In genomic region chr5:31787201-31787600, GRCm38 (mm10) we compare ENCODE assay signal across 11 mouse cellular contexts.
"Had no signal": no experiment of that assay in that cellular context is flagged by ENCODE, and none has a peak within 500 bp of the region (broad histone marks: within the 10 kb centered on the region; RNA-seq: fewer than 3 reads in every experiment).

No protein-coding gene starts in this region.

- H3K4me3 ChIP-seq: limb, embryonic 15.5 days; liver, embryonic 13.5 days; midbrain, embryonic 13.5 days; neural tube, embryonic 12.5 days had no signal

- ATAC-seq: liver, postnatal 0 days; midbrain, embryonic 13.5 days had no signal

- H3K4me1 ChIP-seq: limb, embryonic 15.5 days; liver, embryonic 13.5 days; midbrain, embryonic 13.5 days; neural tube, embryonic 12.5 days had no signal

- H3K9me3 ChIP-seq: limb, embryonic 15.5 days; liver, embryonic 13.5 days; midbrain, embryonic 13.5 days; neural tube, embryonic 12.5 days had no signal

- H3K36me3 ChIP-seq: limb, embryonic 15.5 days; liver, embryonic 13.5 days; midbrain, embryonic 13.5 days; neural tube, embryonic 12.5 days had no signal

- H3K9ac ChIP-seq: limb, embryonic 15.5 days; liver, embryonic 13.5 days; liver, postnatal 0 days; midbrain, embryonic 13.5 days; neural tube, embryonic 12.5 days had no signal

- H3K27me3 ChIP-seq: limb, embryonic 15.5 days; liver, embryonic 13.5 days; midbrain, embryonic 13.5 days; neural tube, embryonic 12.5 days had no signal

- DNase-seq: kidney, postnatal 36 days; layer of hippocampus, adult 9-11 months; layer of hippocampus, postnatal 36 days; liver, embryonic 13.5 days; liver, postnatal 0 days; spleen, adult 18-20 months; thymus, postnatal 36 days had no signal

- H3K4me2 ChIP-seq: limb, embryonic 15.5 days; liver, embryonic 13.5 days; midbrain, embryonic 13.5 days; neural tube, embryonic 12.5 days had no signal

- H3K27ac ChIP-seq: kidney, postnatal 0 days; limb, embryonic 15.5 days; liver, embryonic 13.5 days; midbrain, embryonic 13.5 days; neural tube, embryonic 12.5 days had no signal
